Mouse (Mus musculus) thymus, adult 2 months (tissue): ENCODE results near the gene Rita1.

Source experiments
- CTCF ChIP-seq: fragments of 200-500 bp; IDR thresholded peaks from 2 replicates; pipeline ENCODE4 v1.5.1; 2012; ENCODE audit warnings: mild to moderate bottlenecking, control low read depth, low read length, moderate library complexity, borderline replicate concordance; ENCODE audit not compliant: control insufficient read depth, poor library complexity, insufficient read depth; ENCODE audit errors: extremely low read depth
- POLR2A ChIP-seq: fragments of 200-500 bp; IDR thresholded peaks from 2 replicates; pipeline ENCODE4 v1.6.1; 2012; ENCODE audit warnings: mild to moderate bottlenecking, low read length, control low read depth, moderate library complexity; ENCODE audit not compliant: control insufficient read depth, poor library complexity, insufficient read depth; ENCODE audit errors: extremely low read depth

GRCm38 (mm10) chr5:120568336-120568768 lies 44.0 kb downstream of the Rita1 start:
- TF ChIP-seq CTCF (no peak), POLR2A (no peak)
